Mouse (Mus musculus) 3134 (cell line): ENCODE results near the gene Kmt2d.
"Not testable (repeated sequence)": the region's sequence is repeated elsewhere in the genome, so short reads cannot be mapped to it uniquely, and the experiment has no call there.

Experiments used
- DNase-seq: peaks from one replicate; pipeline ENCODE4 v3.0.0-alpha.2; 2011; ENCODE audit warnings: low spot score; ENCODE audit not compliant: insufficient read length; ENCODE audit errors: extremely low read depth

Kmt2d gene

GRCm38 (mm10) chr15:98871070-98871915, at the start of gene Kmt2d:
Gene Kmt2d (minus strand): TSS chr15:98871204.
- DNase-seq = peak; percentile 56

GRCm38 (mm10) chr15:98918499-98918895, 47.5 kb upstream of the Kmt2d start:
- DNase-seq = not testable (repeated sequence)

- DNase-seq = peak; percentile 100
Observed at GRCm38 (mm10) chr15:98917538-98918498, 46.8 kb upstream of the Kmt2d start, which contains the start of gene Lmbr1l. Gene Lmbr1l (minus strand): TSS chr15:98918231.

GRCm38 (mm10) chr15:98917091-98917490, 46.1 kb upstream of the Kmt2d start:
- DNase-seq = no peak

- DNase-seq = no peak
Observed at GRCm38 (mm10) chr15:98916016-98916415, 45.0 kb upstream of the Kmt2d start.

- DNase-seq = no peak
Observed at GRCm38 (mm10) chr15:98914903-98915302, 43.9 kb upstream of the Kmt2d start.

- no peak for DNase-seq
Observed at GRCm38 (mm10) chr15:98904692-98905091, 33.7 kb upstream of the Kmt2d start.

- DNase-seq = no peak
Observed at GRCm38 (mm10) chr15:98902600-98902999, 31.6 kb upstream of the Kmt2d start.

GRCm38 (mm10) chr15:98901530-98901929, 30.5 kb upstream of the Kmt2d start:
- no peak for DNase-seq

GRCm38 (mm10) chr15:98897928-98898800, 27.2 kb upstream of the Kmt2d start, which contains the start of gene Dhh:
Gene Dhh (minus strand): TSS chr15:98898540.
- no peak for DNase-seq

GRCm38 (mm10) chr15:98897495-98897894, 26.5 kb upstream of the Kmt2d start:
- no peak for DNase-seq

- no peak for DNase-seq
Observed at GRCm38 (mm10) chr15:98895635-98896589, 24.9 kb upstream of the Kmt2d start.

- no peak for DNase-seq
Observed at GRCm38 (mm10) chr15:98894746-98895634, 24.0 kb upstream of the Kmt2d start.

GRCm38 (mm10) chr15:98893940-98894745, 23.1 kb upstream of the Kmt2d start, which contains the start of gene Rhebl1:
Gene Rhebl1 (minus strand): TSS chr15:98894540.
- DNase-seq = no peak

- no peak for DNase-seq
Observed at GRCm38 (mm10) chr15:98893036-98893435, 22.0 kb upstream of the Kmt2d start.

GRCm38 (mm10) chr15:98891907-98892606, 21.1 kb upstream of the Kmt2d start:
- DNase-seq = no peak
